Mouse (Mus musculus) spleen, postnatal 36 days (tissue): Measurements from ENCODE around the gene Sf3b1.
A peak's percentile ranks its signal among the peaks of the same experiment; 100 is the strongest.
"Not testable (repeated sequence)": the region's sequence is repeated elsewhere in the genome, so short reads cannot be mapped to it uniquely, and the experiment has no call there.

Experiments
- DNase-seq, 2 experiments: peaks; one replicate each; pipeline ENCODE4 v3.0.0; 2022; ENCODE audit warnings: low spot score in 2 of 2, mixed read lengths in 1 of 2

The Sf3b1 gene

GRCm38 (mm10) chr1:55027253-55027801 lies at the start of gene Sf3b1:
TSS of gene Sf3b1 (minus strand) at chr1:55027481.
- DNase-seq: peak; percentile 96 to 97

- DNase-seq: no peak
These were observed 49.1 kb upstream of the Sf3b1 start for GRCm38 (mm10) chr1:55076395-55076743.

DNA sequence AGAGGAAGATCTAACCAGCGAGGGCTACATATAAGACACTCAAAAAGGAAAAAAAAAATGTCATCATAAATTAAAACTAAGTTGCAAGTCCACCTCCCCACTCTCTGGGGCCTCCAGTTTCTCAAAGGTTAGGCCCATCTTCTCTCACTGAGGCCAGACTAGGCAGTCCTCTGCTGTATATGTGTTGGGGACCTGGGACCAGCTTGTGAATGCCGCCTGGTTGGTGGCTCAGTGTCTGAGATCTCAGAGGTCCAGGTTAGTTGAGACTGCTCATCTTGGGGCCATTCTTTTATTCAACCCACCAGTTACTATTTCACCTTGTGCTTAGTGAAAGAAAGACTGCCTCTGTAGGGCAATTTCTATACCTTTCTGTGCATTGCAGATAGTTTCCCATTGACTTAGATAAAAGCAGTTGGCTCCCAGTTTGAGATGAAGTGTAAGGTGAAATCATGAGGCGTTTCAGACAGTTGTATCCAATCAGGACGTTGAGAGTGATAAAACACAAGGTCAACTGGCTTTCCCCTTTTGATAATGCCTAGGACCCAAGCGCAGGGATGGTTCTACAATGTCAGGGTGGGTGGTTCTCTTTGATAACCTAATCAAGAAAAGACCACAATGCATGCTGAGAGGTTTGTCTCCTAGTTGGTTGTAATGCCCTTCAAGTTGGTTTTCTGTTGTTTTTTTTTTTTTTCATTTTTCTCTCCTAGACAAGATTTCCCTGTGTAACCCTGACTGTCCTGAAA lies 48.5 kb upstream of the Sf3b1 start:
- no peak for DNase-seq

DNA sequence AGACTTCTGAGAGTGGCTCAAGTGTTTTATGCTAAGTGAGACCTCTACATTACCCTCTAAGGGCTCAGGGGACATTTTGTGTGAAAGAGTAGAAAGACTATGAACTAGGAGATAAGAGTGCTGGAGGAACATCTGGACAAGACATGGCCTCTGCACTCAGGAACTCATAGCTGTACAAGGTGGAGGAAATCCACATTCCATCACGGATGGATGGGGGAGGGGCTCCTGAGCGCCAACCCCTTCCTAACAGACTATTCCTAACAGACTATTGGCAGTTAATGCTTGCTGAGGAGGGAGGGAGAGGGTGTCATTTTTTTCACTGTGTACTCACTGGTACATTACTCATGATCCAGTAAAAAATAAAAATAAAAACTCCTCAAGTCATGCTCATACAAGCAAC lies 47.5 kb upstream of the Sf3b1 start:
- DNase-seq: no peak

- not testable (repeated sequence) for DNase-seq
These were observed 45.0 kb upstream of the Sf3b1 start for GRCm38 (mm10) chr1:55072328-55072727.

GRCm38 (mm10) chr1:55061772-55062171 lies 34.5 kb upstream of the Sf3b1 start:
- no peak for DNase-seq

- DNase-seq: no peak
These were observed 33.8 kb upstream of the Sf3b1 start for GRCm38 (mm10) chr1:55061099-55061498.

DNA sequence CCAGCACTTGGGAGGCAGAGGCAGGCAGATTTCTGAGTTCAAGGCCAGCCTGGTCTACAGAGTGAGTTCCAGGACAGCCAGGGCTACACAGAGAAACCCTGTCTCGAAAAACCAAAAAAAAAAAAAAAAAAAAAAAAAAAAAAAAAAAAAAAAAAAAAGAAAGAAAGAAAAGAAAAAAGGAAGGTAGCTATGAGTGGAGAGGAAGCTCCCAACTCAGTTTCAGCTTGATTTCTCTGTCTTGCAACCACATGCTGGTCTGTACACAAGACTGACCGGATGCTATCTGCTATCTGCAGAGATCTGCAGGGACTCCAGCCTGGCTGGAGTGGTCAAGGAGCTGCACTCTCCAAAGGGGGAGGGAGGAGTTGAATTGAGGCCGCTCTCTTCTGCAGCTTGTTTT lies 31.1 kb upstream of the Sf3b1 start:
- not testable (repeated sequence) for DNase-seq

GRCm38 (mm10) chr1:55055322-55056115 lies 28.2 kb upstream of the Sf3b1 start:
- DNase-seq: peak; percentile 16 to 27

GRCm38 (mm10) chr1:55053596-55053995 lies 26.3 kb upstream of the Sf3b1 start:
- no peak for DNase-seq

GRCm38 (mm10) chr1:55053005-55053404 lies 25.7 kb upstream of the Sf3b1 start:
- DNase-seq: peak; percentile 56 to 67

GRCm38 (mm10) chr1:55052355-55052953 lies 25.2 kb upstream of the Sf3b1 start, which contains the start of gene Coq10b:
TSS of gene Coq10b (plus strand) at chr1:55052770.
- peak; percentile 98 for DNase-seq

- no peak for DNase-seq
These were observed 24.4 kb upstream of the Sf3b1 start for GRCm38 (mm10) chr1:55051671-55052070.

- DNase-seq: no peak
These were observed 21.7 kb upstream of the Sf3b1 start for GRCm38 (mm10) chr1:55048841-55049587.

GRCm38 (mm10) chr1:55043164-55043563 lies 15.9 kb upstream of the Sf3b1 start:
- DNase-seq: no peak

DNA sequence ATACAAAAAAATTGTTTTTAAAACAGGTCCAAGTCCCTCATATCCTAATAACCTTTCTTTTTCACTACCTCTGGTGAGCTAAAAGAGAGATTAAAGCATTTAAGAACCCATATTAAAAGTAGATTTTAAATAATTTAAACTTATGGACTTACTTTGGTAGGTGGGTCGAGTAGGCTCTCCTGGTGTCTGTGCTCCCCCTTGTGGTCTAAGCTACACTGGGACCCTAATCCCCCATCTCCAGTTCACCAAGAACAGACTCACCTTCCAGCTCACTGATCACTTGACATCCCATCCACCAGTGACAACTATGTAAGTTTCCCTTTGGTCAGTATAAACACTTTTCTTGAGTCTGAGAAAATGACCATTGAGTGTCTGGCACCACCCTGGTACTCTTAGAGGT lies 15.0 kb upstream of the Sf3b1 start:
- peak in 1 of 2 experiments; percentile 35 for DNase-seq

- no peak for DNase-seq
These were observed 14.4 kb upstream of the Sf3b1 start for GRCm38 (mm10) chr1:55041691-55042090.

- DNase-seq: no peak
These were observed 12.7 kb upstream of the Sf3b1 start for GRCm38 (mm10) chr1:55039944-55040343.

GRCm38 (mm10) chr1:55031026-55031779 lies 3.9 kb upstream of the Sf3b1 start:
- DNase-seq: no peak

DNA sequence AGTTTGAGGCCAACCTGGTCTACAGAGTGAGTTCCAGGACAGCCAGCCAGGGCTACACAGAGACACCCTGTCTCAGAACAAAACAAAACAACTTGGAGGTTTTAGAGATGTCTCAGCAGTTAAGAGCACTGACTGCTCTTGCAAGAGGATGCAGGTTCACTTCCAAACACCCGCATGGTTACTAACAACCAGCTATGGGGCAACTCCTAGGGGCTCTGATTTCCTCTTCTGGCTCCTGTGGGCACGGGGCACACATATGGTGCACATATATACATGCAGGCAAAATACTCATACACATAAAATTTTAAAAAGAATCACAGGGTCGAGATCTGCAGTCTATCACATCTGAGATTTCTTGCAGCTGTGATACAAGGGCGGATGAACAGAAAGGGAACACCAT lies 2.2 kb upstream of the Sf3b1 start:
- DNase-seq: no peak
